Mouse (Mus musculus): ENCODE measurements around the gene Tm4sf4.

DNA sequence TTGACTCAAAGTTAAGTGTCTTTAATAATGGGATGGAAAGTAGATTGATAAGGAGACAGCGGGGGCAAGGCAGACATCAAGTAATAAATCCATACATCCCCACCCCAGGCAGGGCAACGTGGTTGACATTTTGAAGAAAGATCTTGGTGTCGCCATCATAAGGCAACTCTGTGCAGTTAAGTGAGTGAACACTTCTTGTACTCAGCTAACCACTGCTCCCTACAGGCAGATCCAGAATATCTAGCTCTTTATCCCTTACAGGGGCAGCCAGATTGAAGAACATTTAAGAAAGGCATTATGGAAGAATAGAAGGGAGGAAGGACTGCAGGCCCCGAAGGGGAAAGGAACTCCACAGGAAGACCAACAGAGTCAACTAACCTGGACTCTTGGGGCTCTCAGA is 4.4 kb downstream of the Tm4sf4 start:
- TF ChIP-seq CTCF (IDR thresholded peaks at IDR 0.05; ENCODE audit: low read depth), result peak; percentile 65
- no peak for TF ChIP-seq EP300 (optimal IDR thresholded peaks at IDR 0.05)
